Mouse (Mus musculus) C2C12 (cell line): Measurements from ENCODE around the gene Acer3.

ENCODE experiments used
- CEBPB ChIP-seq: IDR thresholded peaks from one replicate; pipeline ENCODE4 v1.6.1; 2011; ENCODE audit warnings: low read depth, mild to moderate bottlenecking, control low read depth, moderate library complexity
- CTCF ChIP-seq: IDR thresholded peaks from one replicate; pipeline ENCODE4 v1.5.1; 2011; ENCODE audit not compliant: control insufficient read depth, insufficient read depth, insufficient read length
- MAX ChIP-seq: IDR thresholded peaks from one replicate; pipeline ENCODE4 v1.6.1; 2011; ENCODE audit warnings: mild to moderate bottlenecking, control low read depth
- USF1 ChIP-seq: IDR thresholded peaks from one replicate; pipeline ENCODE4 v1.6.1; 2011; ENCODE audit warnings: low read depth, mild to moderate bottlenecking, control low read depth, moderate library complexity

DNA sequence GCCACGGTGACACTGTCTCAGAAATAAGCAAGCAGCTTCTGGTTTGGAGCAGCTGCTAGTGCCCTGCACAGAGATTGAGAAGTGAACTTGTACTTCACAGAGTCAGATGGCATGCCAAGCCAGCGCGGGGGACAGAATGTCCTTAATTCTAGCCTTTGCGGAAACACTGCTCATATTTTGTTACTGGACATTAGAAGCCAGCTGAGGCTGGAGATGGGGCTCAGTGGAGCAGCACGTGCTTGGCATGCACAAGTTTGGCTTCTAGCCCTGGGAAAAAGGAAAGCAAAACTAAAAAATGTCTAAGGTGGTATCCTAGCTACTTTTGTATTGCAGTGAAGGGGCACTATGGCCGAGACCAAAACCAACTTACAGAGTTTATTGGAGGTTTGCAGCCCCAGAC, 135.7 kb downstream of the Acer3 start:
- TF ChIP-seq CTCF (no peak), CEBPB (no peak), MAX (no peak), USF1 (no peak)
